Mouse (Mus musculus): Measurements from ENCODE around the gene Cmah.

DNA sequence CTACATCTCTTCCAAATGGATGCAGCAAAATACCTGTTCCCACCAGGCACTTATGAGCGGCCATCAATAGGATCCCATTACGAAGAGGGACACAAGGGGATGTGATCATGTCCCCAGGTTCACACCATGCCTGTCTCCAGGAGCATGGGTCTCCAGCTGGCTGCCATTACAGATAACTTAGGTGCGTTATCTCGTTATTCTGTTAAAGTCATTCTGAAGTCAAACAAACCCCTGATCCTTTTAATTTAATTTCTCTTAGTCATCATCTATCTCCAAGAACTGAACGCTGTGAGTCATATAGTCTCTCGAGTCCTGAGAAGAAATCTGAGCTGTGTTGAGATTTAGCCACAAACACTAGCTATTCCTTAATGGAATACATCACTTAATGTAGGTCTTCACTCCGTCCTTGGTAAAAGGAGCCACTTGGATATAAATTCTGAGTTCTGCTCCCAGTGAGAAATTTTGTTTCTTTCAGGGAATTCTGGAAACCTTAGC is 195.2 kb downstream of the Cmah start:
- TF ChIP-seq CTCF (conservative IDR thresholded peaks at IDR 0.05; ENCODE audit: low read length) (no peak), NANOG (IDR thresholded peaks at IDR 0.05; ENCODE audit: borderline replicate concordance, low read length) (no peak), POU5F1 (IDR thresholded peaks at IDR 0.05; ENCODE audit: borderline replicate concordance, low read length) (no peak)

Measured in E14TG2a.4 (cell line).